Mouse (Mus musculus): Measurements from ENCODE around the gene Pnma3. TPM values are rescaled to one million over a fixed set of nuclear protein-coding genes. Genes with fewer than 3 reads are reported as not detected.
A peak's percentile ranks its signal among the peaks of the same experiment; 100 is the strongest.
"Not testable (repeated sequence)": the region's sequence is repeated elsewhere in the genome, so short reads cannot be mapped to it uniquely, and the experiment has no call there.

Gene Pnma3
- 0.04 and 0.10 TPM in 2 replicates for polyA plus RNA-seq (2015; fragmentation: Nextera tagmentation; extraction: Ambion mirVana)

- 0 out of 2 replicates have a peak, but pooled peaks cover 3% of the 10 kb centered on the region for H3K4me1 ChIP-seq (ENCODE audit: insufficient read depth, low read length)
- ATAC-seq (ENCODE audit: low FRiP score, low TSS enrichment) = peak; percentile 31
- no peaks in the 10 kb centered on the region for H3K9me3 ChIP-seq (ENCODE audit: low read length)
- no peak within 1 kb of the TSS for H3K27ac ChIP-seq (ENCODE audit: low read length)
- peak within 1 kb of the TSS; percentile 51 for H3K4me2 ChIP-seq (replicated peaks; ENCODE audit: low read depth, low read length)
- H3K4me3 ChIP-seq (ENCODE audit: low read length) = peak within 1 kb of the TSS; percentile 27
- 37% methylated on average over 7 of the region's 7 CpGs for WGBS
- no peaks in the 10 kb centered on the region for H3K36me3 ChIP-seq (ENCODE audit: insufficient read depth, low read length)
- no peak within 1 kb of the TSS for H3K9ac ChIP-seq (replicated peaks; ENCODE audit: low read length)
- H3K27me3 ChIP-seq (ENCODE audit: insufficient read depth, low read length) = no peaks in the 10 kb centered on the region; the same call in 1 of the 2 replicates
Measured at GRCm38 (mm10) chrX:73064415-73064793, at the start of gene Pnma3. TSS of gene Pnma3 (plus strand) at chrX:73064787.

DNA sequence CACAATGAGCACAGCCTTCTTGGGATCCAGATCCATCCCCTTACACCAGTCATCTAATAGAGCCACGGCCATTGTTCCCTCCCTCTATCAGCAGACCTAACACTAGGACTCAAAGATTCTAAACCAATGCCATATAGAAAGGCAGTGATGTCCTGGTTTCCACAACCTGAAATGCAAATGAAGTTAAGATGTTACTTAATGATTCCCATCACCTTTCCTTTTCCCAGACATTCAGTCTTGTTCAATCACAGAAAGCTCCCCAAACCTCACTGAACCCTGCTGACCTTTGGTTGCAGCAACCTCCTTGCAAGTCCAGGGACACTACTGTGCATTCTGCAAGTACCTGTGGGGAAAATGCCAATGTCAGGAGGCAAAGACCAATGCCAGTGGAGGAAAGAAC is 27.6 kb upstream of the Pnma3 start, which contains the start of gene Pnma5:
Gene Pnma5, minus strand, starts transcription at position 101 of the 400 bp plus-strand sequence.
- 62% methylated on average over 1 of the region's 1 CpGs for WGBS

DNA sequence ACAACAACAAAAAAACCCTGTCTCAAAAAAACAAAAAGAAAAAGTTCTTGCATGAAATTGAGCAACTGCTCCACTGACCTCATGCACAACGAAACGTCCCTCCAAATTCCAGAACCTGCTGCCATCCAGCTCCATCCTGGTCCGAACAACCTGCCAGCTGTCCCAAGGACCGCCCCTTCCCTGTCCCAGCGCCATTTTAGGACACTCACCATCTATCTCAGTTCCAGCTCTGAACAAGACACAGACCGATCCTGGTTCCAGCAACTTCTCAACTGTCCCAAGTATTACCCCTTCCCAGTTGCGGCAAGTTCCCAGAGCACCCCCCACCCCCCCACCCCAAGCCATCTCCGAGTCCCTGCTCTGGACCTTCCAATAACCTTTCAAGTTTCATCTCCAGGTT is 25.8 kb upstream of the Pnma3 start:
- 78% methylated on average over 8 of the region's 8 CpGs for WGBS
- no peak overlapping the region for H3K9ac ChIP-seq (replicated peaks; ENCODE audit: low read length)
- no peak overlapping the region for H3K4me2 ChIP-seq (replicated peaks; ENCODE audit: low read depth, low read length)
- H3K27ac ChIP-seq (ENCODE audit: low read length) = no peak overlapping the region
- H3K27me3 ChIP-seq (ENCODE audit: insufficient read depth, low read length) = peaks cover 8% of the 10 kb centered on the region; the same call in 1 of the 2 replicates
- no peak for ATAC-seq (ENCODE audit: low FRiP score, low TSS enrichment)
- no peak overlapping the region for H3K4me3 ChIP-seq (ENCODE audit: low read length)
- H3K36me3 ChIP-seq (ENCODE audit: insufficient read depth, low read length) = no peaks in the 10 kb centered on the region
- no peaks in the 10 kb centered on the region for H3K4me1 ChIP-seq (ENCODE audit: insufficient read depth, low read length)
- no peaks in the 10 kb centered on the region for H3K9me3 ChIP-seq (ENCODE audit: low read length)

More for the DNA sequence above, 27.6 kb upstream of the Pnma3 start, which contains the start of gene Pnma5:
- no peaks in the 10 kb centered on the region for H3K36me3 ChIP-seq (ENCODE audit: insufficient read depth, low read length)
- H3K4me2 ChIP-seq (replicated peaks; ENCODE audit: low read depth, low read length) = no peak within 1 kb of the TSS
- ATAC-seq (ENCODE audit: low FRiP score, low TSS enrichment) = no peak
- no peaks in the 10 kb centered on the region for H3K9me3 ChIP-seq (ENCODE audit: low read length)
- H3K27ac ChIP-seq (ENCODE audit: low read length) = no peak within 1 kb of the TSS
- H3K4me1 ChIP-seq (ENCODE audit: insufficient read depth, low read length) = no peaks in the 10 kb centered on the region
- H3K4me3 ChIP-seq (ENCODE audit: low read length) = no peak within 1 kb of the TSS
- peaks cover 8% of the 10 kb centered on the region; the same call in 1 of the 2 replicates for H3K27me3 ChIP-seq (ENCODE audit: insufficient read depth, low read length)
- no peak within 1 kb of the TSS for H3K9ac ChIP-seq (replicated peaks; ENCODE audit: low read length)

GRCm38 (mm10) chrX:73039666-73040065 is 24.9 kb upstream of the Pnma3 start:
- no peak overlapping the region for H3K4me2 ChIP-seq (replicated peaks; ENCODE audit: low read depth, low read length)
- no peaks in the 10 kb centered on the region for H3K36me3 ChIP-seq (ENCODE audit: insufficient read depth, low read length)
- H3K4me1 ChIP-seq (ENCODE audit: insufficient read depth, low read length) = no peaks in the 10 kb centered on the region
- H3K27ac ChIP-seq (ENCODE audit: low read length) = no peak overlapping the region
- 84% methylated on average over 12 of the region's 12 CpGs for WGBS
- peaks cover 8% of the 10 kb centered on the region; the same call in 1 of the 2 replicates for H3K27me3 ChIP-seq (ENCODE audit: insufficient read depth, low read length)
- H3K9ac ChIP-seq (replicated peaks; ENCODE audit: low read length) = no peak overlapping the region
- H3K4me3 ChIP-seq (ENCODE audit: low read length) = no peak overlapping the region
- no peak for ATAC-seq (ENCODE audit: low FRiP score, low TSS enrichment)
- no peaks in the 10 kb centered on the region for H3K9me3 ChIP-seq (ENCODE audit: low read length)

GRCm38 (mm10) chrX:73053860-73054563 is 10.6 kb upstream of the Pnma3 start:
- peak; percentile 97 for ATAC-seq (ENCODE audit: low FRiP score, low TSS enrichment)
- H3K27me3 ChIP-seq (ENCODE audit: insufficient read depth, low read length) = no peaks in the 10 kb centered on the region
- no peaks in the 10 kb centered on the region for H3K36me3 ChIP-seq (ENCODE audit: insufficient read depth, low read length)
- peak overlapping the region; percentile 38; the same call in 1 of the 2 replicates for H3K4me2 ChIP-seq (replicated peaks; ENCODE audit: low read depth, low read length)
- H3K9ac ChIP-seq (replicated peaks; ENCODE audit: low read length) = no peak overlapping the region
- WGBS = 23% methylated on average over 14 of the region's 14 CpGs
- H3K27ac ChIP-seq (ENCODE audit: low read length) = no peak overlapping the region
- no peak overlapping the region for H3K4me3 ChIP-seq (ENCODE audit: low read length)
- no peaks in the 10 kb centered on the region for H3K9me3 ChIP-seq (ENCODE audit: low read length)
- no peaks in the 10 kb centered on the region for H3K4me1 ChIP-seq (ENCODE audit: insufficient read depth, low read length)

DNA sequence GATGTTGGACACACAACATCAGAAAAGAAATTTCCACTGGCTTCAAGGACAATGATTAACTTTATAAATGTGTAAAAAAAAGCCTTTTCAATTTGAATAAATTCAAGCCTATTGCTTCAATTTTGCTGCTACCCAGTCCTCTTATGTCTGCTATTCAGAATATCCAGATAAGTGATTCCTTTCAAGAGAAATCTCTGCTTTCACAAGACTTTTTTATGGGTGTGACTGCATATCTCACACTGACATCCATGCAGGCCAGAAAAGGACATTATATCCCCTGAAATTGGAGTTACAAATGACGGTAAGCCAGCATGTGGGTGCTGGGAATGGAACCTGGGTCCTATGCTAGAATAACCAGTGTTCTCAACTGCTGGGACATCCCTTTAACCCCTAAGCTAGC is 3.1 kb upstream of the Pnma3 start:
- 94% methylated on average over 1 of the region's 1 CpGs for WGBS
- H3K36me3 ChIP-seq (ENCODE audit: insufficient read depth, low read length) = no peaks in the 10 kb centered on the region
- 0 out of 2 replicates have a peak, but pooled peaks cover 3% of the 10 kb centered on the region for H3K4me1 ChIP-seq (ENCODE audit: insufficient read depth, low read length)
- H3K27me3 ChIP-seq (ENCODE audit: insufficient read depth, low read length) = no peaks in the 10 kb centered on the region; the same call in 1 of the 2 replicates
- ATAC-seq (ENCODE audit: low FRiP score, low TSS enrichment) = no peak
- no peak overlapping the region for H3K4me2 ChIP-seq (replicated peaks; ENCODE audit: low read depth, low read length)
- H3K27ac ChIP-seq (ENCODE audit: low read length) = no peak overlapping the region
- H3K9me3 ChIP-seq (ENCODE audit: low read length) = no peaks in the 10 kb centered on the region
- H3K4me3 ChIP-seq (ENCODE audit: low read length) = no peak overlapping the region
- H3K9ac ChIP-seq (replicated peaks; ENCODE audit: low read length) = no peak overlapping the region

DNA sequence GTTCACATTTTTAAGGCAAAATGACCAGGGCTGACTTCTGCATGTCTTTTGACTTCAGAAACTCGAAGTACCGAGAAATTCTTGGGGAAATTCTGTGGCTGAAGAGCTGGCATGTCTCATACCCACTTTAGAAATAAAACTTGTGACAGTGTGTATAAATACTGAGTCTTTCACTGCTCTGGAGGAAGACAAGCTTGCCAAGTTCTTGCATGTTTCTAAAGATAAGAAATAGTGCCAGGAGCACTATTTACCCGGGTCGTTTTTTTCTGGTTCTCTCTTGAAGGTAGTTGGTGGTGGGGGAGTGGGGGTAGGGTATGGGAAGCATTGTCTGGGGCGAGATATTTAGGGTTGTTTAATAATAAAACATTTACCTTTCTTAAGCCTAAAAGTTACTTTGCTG is 2.3 kb upstream of the Pnma3 start:
- Histone ChIP-seq H3K9me3 (ENCODE audit: low read length) (no peaks in the 10 kb centered on the region), H3K9ac (replicated peaks; ENCODE audit: low read length) (no peak overlapping the region), H3K27ac (ENCODE audit: low read length) (no peak overlapping the region), H3K4me2 (replicated peaks; ENCODE audit: low read depth, low read length) (no peak overlapping the region), H3K27me3 (ENCODE audit: insufficient read depth, low read length) (no peaks in the 10 kb centered on the region; the same call in 1 of the 2 replicates), H3K4me3 (ENCODE audit: low read length) (no peak overlapping the region), H3K4me1 (ENCODE audit: insufficient read depth, low read length) (0 out of 2 replicates have a peak, but pooled peaks cover 3% of the 10 kb centered on the region), H3K36me3 (ENCODE audit: insufficient read depth, low read length) (no peaks in the 10 kb centered on the region)
- WGBS = 51% methylated on average over 5 of the region's 5 CpGs
- ATAC-seq (ENCODE audit: low FRiP score, low TSS enrichment) = no peak

- H3K27me3 ChIP-seq (ENCODE audit: insufficient read depth, low read length) = no peaks in the 10 kb centered on the region; the same call in 1 of the 2 replicates
- ATAC-seq (ENCODE audit: low FRiP score, low TSS enrichment) = peak; percentile 35; the same call in 1 of the 2 replicates
- 35% methylated on average over 24 of the region's 24 CpGs for WGBS
- 0 out of 2 replicates have a peak, but pooled peaks cover 3% of the 10 kb centered on the region for H3K4me1 ChIP-seq (ENCODE audit: insufficient read depth, low read length)
- peak overlapping the region; percentile 51 for H3K4me2 ChIP-seq (replicated peaks; ENCODE audit: low read depth, low read length)
- no peak overlapping the region for H3K27ac ChIP-seq (ENCODE audit: low read length)
- no peaks in the 10 kb centered on the region for H3K36me3 ChIP-seq (ENCODE audit: insufficient read depth, low read length)
- peak overlapping the region; percentile 27 for H3K4me3 ChIP-seq (ENCODE audit: low read length)
- H3K9ac ChIP-seq (replicated peaks; ENCODE audit: low read length) = no peak overlapping the region
- H3K9me3 ChIP-seq (ENCODE audit: low read length) = no peaks in the 10 kb centered on the region
Measured at GRCm38 (mm10) chrX:73063512-73064414, 824 bp upstream of the Pnma3 start.

GRCm38 (mm10) chrX:73066765-73067312 is 2.3 kb downstream of the Pnma3 start:
- not testable (repeated sequence) for H3K9me3 ChIP-seq (ENCODE audit: low read length); H3K4me1 ChIP-seq (ENCODE audit: insufficient read depth, low read length); H3K9ac ChIP-seq (replicated peaks; ENCODE audit: low read length); H3K4me2 ChIP-seq (replicated peaks; ENCODE audit: low read depth, low read length); H3K36me3 ChIP-seq (ENCODE audit: insufficient read depth, low read length); H3K4me3 ChIP-seq (ENCODE audit: low read length); H3K27me3 ChIP-seq (ENCODE audit: insufficient read depth, low read length); H3K27ac ChIP-seq (ENCODE audit: low read length); ATAC-seq (ENCODE audit: low FRiP score, low TSS enrichment)
- 80% methylated on average over 1 of the region's 5 CpGs for WGBS
